Mouse (Mus musculus) liver, adult (tissue): Measurements from ENCODE around the gene Pcgf6.

Experiments used
- GATA4 ChIP-seq: IDR thresholded peaks from 2 replicates; pipeline ENCODE4 v1.6.1; 2014; ENCODE audit warnings: mild to moderate bottlenecking, low read length; ENCODE audit not compliant: insufficient replicate concordance

The Pcgf6 gene

DNA sequence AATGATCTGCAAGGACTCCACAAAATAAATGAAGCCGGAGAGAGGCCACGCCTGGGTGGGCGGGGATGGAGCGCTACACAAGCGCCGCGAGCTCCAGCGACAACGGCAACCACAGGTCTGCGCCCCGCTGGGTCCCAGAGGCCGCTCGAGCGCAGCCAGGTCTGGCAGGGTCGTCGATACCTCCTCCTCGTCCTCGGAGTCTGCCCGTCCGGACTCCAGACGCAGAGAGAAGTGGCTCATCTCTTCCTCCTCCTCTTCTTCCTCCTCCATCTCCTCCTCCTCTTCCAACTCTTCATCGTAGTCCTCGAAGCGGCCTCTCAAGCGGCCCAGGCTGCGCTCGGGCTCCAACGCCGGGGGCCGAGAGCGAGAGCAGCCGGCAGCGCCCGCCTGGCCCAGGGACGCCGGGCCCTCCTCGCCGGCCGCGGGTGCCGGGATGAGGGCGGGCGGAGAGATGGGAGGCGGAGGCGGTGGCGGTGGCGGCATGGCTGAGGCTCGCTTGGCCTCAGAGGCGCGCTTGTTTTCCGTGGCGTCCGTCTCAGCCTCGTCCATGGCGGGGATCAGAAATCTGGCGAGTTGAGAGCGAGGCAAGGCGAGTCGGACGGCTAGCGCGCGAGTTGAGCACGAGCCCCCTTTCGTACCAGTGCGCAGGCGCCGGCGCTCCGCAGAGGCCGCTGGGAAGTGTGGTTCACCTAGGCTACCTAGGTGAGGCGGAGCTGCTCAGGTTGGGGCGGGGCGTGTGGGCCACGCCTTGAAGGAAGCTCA is at the start of gene Pcgf6:
TSS of gene Pcgf6 (minus strand) at position 636 of the 762 bp plus-strand sequence.
- no peak for TF ChIP-seq GATA4

DNA sequence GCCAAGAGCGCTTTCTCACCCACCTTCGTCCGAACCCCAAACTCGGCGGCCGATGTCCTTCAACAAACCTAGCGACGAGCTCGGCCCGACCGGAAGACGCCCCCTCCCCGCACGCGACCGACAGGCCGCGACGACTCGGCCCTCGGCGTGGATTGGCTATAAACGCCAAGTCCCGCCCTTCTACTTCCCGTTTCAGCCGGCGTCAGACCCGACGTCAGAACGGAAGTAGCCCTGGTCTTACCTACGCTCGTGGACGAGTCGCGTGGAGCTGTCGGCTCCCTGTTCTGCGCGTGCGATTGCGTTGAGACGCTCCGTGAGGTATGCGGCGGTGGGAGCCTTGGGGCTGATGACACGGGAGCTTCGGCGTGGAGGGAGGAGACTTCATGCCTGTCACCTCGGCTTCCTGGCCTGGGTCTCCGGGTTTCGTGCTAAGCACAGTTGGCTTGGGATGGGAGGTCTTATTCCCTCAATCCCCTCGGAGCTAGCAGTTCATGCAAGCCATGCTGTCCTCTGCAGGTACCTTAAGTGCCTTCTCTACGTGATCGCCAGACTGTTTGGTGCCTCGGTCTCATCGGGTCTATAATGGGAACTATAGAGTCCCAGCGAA is 39.9 kb upstream of the Pcgf6 start, which contains the start of the genes Usmg5 and Pdcd11:
TSS of gene Usmg5 (minus strand) at position 98 of the 607 bp plus-strand sequence.
TSS of gene Pdcd11 (plus strand) at position 219 of the 607 bp plus-strand sequence.
- no peak for TF ChIP-seq GATA4

DNA sequence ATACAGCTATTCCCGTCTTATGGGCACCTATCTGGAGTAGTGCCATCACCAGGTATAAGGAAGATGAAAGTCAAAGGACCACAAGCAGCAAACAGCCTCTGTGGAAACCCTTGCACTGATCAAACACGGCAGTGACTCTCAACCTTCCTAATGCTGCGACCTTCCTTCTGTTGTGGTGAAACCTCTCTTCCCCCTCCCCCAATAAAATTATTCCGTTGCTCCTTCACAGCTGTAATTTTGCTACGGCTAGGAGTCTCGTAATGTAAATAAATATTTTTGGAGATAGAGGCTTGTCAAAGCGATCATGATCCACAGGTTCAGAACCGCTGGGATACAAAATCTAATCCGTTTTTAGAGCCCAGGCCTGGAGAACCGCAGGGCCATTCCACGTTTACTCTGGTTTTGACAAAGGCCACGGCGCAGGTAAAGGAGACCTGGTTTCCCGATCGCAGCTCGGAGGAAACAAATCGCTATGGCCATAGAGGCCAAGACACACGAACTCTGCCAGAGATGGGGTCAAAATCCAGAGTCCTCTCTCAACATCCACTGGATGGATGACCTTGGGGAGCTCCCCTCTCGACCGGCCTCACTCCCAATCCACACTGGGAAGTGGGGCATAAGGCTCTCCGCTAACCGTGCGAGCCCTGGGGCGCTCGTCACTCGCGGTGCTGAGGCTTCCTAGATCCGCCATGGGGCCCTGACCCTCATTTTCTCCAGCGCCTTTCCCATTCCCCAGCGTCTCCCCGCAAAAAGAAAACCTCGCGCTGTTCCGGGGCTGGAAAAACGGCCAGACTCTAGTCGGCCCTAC is 39.2 kb upstream of the Pcgf6 start:
- TF ChIP-seq GATA4, result no peak

DNA sequence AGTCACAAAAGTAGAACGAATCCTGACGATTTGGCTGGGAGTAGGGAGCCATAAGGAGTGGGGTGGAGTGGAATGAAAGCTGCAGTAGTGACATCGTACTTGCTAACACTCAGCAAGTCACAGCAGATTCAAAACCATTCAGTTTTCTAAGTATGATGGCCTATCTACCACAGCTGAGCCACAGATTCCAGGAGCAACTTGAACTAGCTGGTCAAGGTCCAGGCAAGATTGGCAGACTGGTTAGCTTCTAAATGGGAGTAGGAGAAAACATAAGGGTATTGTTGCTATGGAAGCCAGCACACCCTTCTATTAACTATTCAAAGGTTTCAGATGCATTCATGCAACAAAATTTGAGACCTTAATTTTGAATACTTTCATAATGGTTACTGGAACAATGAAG is 37.5 kb upstream of the Pcgf6 start:
- TF ChIP-seq GATA4, result no peak

DNA sequence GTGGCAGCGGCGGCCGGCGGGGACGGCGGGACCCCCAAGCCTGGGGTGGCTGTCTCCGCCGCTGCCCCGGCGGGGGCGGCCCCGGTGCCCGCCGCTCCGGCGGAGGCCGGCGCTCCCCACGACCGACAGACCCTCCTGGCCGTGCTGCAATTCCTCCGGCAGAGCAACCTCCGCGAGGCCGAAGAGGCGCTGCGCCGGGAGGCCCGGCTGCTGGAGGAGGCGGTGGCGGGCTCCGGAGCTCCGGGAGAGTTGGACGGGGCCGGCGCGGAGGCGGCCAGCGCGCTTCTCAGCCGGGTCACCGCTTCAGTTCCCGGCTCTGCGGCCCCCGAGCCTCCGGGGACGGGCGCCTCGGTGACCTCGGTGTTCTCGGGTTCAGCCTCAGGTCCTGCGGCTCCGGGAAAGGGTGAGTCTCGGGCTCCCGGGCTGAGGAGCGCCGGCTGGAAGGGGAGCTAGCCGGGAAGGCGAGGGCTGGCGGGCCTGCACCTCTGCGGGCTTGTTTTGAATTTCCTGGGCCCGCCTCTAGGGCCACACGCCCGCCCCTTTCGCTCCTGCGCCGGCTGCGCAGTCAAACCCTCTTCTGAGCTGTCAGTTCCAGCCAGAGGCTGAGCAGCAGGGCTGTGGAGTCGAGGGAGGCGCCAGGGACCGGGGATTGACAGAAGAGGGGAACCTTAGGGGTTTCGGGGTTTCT is 17.4 kb upstream of the Pcgf6 start:
- TF ChIP-seq GATA4, result no peak

DNA sequence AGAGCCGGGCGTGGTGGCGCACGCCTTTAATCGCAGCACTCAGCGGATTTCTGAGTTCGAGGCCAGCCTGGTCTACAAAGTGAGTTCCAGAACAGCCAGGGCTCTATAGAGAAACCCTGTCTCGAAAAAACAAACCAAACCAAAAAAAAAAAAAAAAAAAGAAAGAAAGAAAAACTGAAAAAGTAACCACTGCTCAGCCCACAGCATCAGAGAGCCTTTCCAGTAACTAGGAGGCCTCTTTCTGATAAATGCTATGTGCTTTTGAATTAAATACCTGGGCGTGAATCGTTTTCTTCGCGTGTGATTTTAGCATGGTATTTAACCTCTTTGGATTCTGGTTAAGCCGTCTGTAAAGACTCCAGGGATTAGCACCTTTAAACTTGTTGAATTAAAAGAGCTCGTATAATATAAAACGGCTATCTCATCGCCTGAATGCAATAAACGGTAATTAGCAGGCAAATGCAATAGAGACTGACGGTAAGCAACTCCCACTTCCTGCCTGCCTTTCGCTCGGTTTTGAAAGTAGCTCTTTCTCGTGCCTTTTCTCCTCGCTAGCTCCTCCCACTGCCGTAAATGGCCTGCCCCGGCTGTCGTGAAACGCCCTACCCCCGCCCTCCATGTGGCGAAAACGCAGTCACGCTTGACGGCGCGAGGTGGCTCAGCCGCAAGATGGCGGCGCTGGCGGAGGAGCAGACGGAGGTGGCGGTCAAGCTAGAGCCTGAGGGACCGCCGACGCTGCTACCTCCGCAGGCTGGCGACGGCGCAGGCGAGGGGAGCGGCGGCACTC is 16.6 kb upstream of the Pcgf6 start, which contains the start of gene Taf5:
TSS of gene Taf5 (plus strand) at position 651 of the 787 bp plus-strand sequence.
- TF ChIP-seq GATA4, result no peak; the same call in 1 of the 2 replicates

DNA sequence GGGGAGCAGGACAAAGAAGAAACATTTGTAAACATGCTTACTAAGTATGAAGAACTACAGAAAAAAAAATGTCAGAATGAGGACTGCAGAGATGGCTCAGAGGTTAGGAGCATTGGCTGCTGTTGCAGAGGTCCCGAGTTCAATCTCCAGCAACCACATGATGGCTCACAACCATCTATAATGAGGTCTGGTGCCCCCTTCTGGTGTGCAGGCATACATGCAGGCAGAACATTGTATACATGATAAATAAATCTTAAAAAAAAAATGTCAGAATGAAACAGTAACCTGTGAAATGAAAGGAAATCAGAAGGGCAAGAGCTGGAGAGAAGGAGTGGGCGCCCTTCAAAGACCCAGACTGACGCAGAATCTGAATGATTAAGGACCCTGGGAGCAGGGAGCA is 15.2 kb upstream of the Pcgf6 start:
- TF ChIP-seq GATA4, result no peak

DNA sequence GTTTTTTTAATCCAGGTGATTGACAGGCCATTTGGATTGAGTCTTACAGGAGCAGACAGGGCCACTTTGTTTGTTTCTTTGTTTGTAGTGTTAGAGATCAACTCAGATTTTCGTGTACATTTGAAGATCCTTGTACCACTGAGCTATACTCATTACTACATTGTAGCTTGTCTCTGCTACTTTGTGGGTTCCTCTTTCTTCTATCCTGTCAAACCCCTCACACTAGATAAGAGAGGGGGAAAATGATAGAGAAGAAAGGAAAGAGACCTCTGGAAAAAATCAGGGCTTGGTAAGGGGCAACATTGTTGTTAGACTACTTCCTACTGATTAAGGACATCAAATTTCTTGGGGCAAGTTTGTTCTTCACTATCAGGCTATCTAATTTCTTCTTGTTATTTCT is 7.0 kb upstream of the Pcgf6 start:
- no peak for TF ChIP-seq GATA4

DNA sequence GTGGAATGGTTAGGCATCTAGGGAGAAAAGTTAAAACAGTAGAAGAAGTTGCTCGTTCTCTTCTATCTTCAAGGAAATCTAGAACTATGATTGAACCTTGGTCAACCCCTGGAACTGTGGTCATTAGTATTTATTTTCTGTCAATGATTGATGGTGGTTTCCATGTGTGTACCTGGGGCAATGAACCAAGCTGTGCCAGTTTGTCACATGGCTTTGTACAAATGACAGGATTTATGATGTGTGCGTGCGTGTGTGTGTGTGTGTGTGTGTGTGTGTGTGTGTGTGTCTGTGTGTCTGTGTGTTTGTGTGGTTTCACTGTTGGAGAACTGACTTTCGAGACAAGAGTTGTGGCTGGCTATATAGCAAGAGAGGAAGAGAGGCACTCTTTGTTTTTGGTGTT is 2.8 kb upstream of the Pcgf6 start:
- peak; percentile 37; the same call in 1 of the 2 replicates for TF ChIP-seq GATA4

DNA sequence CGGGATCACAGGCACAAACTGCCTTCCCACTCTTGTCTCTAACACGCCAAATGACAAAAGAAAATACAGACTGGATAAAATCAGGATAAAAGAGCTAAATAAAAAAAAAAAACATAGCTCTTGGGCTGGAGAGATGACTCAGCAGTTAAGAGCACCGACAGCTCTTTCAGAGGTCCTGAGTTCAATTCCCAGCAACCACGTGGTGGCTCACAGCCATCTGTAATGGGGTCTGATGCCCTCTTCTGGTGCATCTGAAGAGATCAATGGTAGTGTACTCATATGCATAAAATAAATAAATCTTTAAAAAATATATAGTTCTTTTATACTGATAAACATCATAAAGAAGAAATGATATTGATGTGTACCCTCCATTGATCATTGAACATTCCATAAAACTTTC is 2.2 kb upstream of the Pcgf6 start:
- no peak for TF ChIP-seq GATA4

DNA sequence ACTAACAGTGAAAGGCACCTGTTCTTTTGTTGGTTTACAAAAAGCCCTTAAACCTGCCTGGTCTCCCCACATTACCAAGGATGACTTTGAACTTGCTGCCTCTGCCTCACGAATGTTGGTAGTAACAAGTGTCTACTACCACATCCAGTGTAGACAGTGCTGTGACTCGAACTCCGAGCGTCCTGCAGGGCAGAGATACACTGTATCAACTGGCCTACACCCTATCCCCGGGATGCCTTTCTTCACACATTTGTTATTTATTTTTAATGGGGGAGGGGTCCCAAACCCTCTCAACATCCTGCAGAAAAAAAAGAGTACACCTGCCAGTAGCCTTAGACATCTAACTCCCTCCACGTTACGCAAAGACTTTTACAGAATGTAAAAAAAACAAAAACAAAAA is 866 bp downstream of the Pcgf6 start:
- no peak for TF ChIP-seq GATA4

DNA sequence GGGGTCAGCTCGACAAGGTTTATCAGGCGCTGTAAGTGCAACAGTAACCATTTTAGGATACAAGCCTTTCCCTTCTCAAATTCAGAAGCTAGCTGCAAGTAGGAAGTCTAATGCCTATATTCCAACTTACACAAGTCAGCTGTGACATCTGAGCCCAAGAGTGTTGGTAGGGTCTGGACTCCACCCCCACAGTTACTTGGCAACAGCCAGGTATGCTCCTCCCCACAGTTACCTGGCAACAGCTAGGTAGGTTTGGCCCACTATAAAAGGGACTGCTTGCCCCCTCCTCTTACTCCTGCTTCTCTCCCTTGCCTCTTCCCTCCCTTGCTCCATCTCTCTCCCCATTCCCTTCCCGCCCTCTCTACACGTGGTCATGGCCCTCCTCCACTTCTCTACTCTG is 1.6 kb downstream of the Pcgf6 start:
- TF ChIP-seq GATA4, result no peak

DNA sequence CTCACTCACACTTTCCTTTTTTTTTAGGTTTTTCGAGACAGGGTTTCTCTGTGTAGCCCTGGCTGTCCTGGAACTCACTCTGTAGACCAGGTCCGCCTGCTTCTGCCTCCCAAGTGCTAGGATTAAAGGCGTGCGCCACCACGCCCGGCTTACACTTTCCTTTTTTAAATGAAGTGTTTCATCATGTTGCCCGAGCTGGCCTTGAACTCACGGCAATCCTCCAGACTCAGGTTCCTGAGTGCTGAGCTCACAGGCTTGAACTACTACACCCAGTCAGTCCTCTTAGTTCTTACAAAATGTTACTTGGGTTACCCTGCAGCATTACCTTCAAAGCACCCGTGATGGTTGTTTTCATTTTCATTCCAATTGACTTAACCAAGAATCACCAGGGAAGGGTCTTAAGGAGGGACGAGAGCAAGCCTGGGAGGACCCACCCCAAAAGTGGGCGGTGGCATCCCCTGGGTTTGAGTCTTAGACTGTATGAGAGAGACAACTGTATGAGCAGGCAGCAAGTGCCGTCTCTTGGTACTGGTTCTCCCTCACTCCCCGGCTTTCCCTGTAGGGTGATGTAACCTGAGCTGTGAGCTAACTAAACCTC is 3.4 kb downstream of the Pcgf6 start:
- TF ChIP-seq GATA4, result no peak

DNA sequence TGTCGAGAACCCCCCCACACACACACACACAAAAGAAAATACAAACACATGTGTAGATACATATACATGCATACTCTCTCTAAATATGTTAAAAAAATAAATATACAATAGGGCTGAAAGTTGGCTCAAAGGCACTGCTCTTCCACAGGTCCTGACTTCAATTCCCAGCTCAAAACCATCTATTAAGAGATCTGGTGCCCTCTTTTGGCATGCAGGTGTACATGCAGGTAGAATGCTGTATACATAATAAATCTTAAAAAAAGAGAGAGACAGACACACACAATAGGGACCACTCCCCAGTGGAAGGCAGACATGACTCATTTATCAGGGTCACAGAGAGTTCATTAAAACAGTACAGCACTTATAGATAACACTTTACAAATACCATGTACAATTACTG is 4.4 kb downstream of the Pcgf6 start:
- TF ChIP-seq GATA4, result no peak
